Mouse (Mus musculus) ovary, postnatal 10 days (tissue): Measurements from ENCODE around the gene Ofd1.

Experiments used
- DNase-seq: peaks from one replicate; pipeline ENCODE4 v3.0.0; 2022; ENCODE audit warnings: low spot score

The Ofd1 gene

GRCm38 (mm10) chrX:166359927-166360440, 80.5 kb downstream of the Ofd1 start:
- no peak for DNase-seq

GRCm38 (mm10) chrX:166358955-166359354, 81.5 kb downstream of the Ofd1 start:
- DNase-seq, result no peak

- no peak for DNase-seq
Observed at GRCm38 (mm10) chrX:166356276-166356675, 84.2 kb downstream of the Ofd1 start.

GRCm38 (mm10) chrX:166354913-166355312, 85.6 kb downstream of the Ofd1 start:
- DNase-seq, result no peak

GRCm38 (mm10) chrX:166353412-166353811, 87.1 kb downstream of the Ofd1 start:
- no peak for DNase-seq

- DNase-seq, result peak; percentile 18
Observed at GRCm38 (mm10) chrX:166351790-166352189, 88.7 kb downstream of the Ofd1 start.

GRCm38 (mm10) chrX:166348634-166349033, 91.9 kb downstream of the Ofd1 start:
- DNase-seq, result no peak

- DNase-seq, result no peak
Observed at GRCm38 (mm10) chrX:166348086-166348485, 92.4 kb downstream of the Ofd1 start.

- no peak for DNase-seq
Observed at GRCm38 (mm10) chrX:166344228-166345015, 96.1 kb downstream of the Ofd1 start.

- no peak for DNase-seq
Observed at GRCm38 (mm10) chrX:166341795-166342194, 98.7 kb downstream of the Ofd1 start.
